Mouse (Mus musculus) stomach, postnatal 0 days (tissue): ENCODE data around the gene Kifc5b.

ENCODE experiments used
- CTCF ChIP-seq: IDR thresholded peaks from 2 replicates; pipeline ENCODE4 v1.5.1; 2016; ENCODE audit warnings: antibody characterized with exemption, low read depth, mild to moderate bottlenecking, moderate library complexity
- EP300 ChIP-seq: optimal IDR thresholded peaks from 2 replicates; pipeline ENCODE3; 2016; ENCODE audit warnings: antibody characterized with exemption

- TF ChIP-seq CTCF: no peak
- no peak for TF ChIP-seq EP300
Measured at GRCm38 (mm10) chr17:26961572-26962240, 44.8 kb downstream of the Kifc5b start.
